Mouse (Mus musculus): ENCODE data around the gene Mme. TPM values are rescaled to one million over a fixed set of nuclear protein-coding genes. Genes with fewer than 3 reads are reported as not detected.

The Mme gene
- polyA plus RNA-seq, 1 experiment from 2014 or later: 6.5 TPM

DNA sequence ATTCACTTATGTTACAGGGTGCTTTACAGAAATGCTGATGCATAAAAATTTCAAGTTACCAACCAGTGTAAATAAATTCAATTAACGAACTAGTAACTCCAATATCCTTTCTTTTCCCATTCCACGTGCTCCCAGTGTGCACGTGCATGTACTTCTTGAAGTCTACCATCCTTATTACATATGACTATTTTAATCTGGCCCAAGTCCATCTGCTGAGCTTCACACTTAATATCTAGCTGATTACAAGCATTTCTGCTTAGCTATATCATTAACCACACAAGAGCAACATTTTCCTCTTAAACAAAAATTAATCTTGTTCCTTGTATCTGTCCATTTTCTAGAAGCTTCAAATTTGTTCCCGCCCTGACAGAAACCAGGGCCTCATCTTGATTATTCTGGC, 108.9 kb downstream of the Mme start:
- Histone ChIP-seq H3K4me1 (ENCODE audit: control insufficient read depth in 2 of 2, insufficient read depth in 2 of 2, low read length in 2 of 2) (no peaks in the 10 kb centered on the region), H3K27ac (replicated peaks in 1 of 2; ENCODE audit: control insufficient read depth in 1 of 2, insufficient read depth in 1 of 2, low read depth in 2 of 2, low read length in 2 of 2) (no peak overlapping the region), H3K27me3 (ENCODE audit: control insufficient read depth, insufficient read depth, low read length) (no peaks in the 10 kb centered on the region), H3K36me3 (ENCODE audit: control insufficient read depth, insufficient read depth, low read length) (peaks cover 2% of the 10 kb centered on the region; the same call in 1 of the 2 replicates), H3K9ac (ENCODE audit: low read length) (no peak overlapping the region), H3K4me3 (ENCODE audit: control insufficient read depth in 1 of 2, insufficient read depth in 1 of 2, low read depth in 1 of 2, low read length in 2 of 2) (no peak overlapping the region), H3K9me3 (ENCODE audit: control insufficient read depth, low read length) (no peaks in the 10 kb centered on the region), H3K4me2 (ENCODE audit: low read length) (no peak overlapping the region)
- ATAC-seq (ENCODE audit: insufficient number of reproducible peaks, insufficient read depth, low FRiP score, low read depth): no peak
- 83% methylated on average over 4 of the region's 4 CpGs for WGBS

- WGBS: 60% methylated on average over 3 of the region's 3 CpGs
- ATAC-seq (ENCODE audit: insufficient number of reproducible peaks, insufficient read depth, low FRiP score, low read depth): no peak
Observed at GRCm38 (mm10) chr3:63350704-63351103, 109.4 kb downstream of the Mme start.

DNA sequence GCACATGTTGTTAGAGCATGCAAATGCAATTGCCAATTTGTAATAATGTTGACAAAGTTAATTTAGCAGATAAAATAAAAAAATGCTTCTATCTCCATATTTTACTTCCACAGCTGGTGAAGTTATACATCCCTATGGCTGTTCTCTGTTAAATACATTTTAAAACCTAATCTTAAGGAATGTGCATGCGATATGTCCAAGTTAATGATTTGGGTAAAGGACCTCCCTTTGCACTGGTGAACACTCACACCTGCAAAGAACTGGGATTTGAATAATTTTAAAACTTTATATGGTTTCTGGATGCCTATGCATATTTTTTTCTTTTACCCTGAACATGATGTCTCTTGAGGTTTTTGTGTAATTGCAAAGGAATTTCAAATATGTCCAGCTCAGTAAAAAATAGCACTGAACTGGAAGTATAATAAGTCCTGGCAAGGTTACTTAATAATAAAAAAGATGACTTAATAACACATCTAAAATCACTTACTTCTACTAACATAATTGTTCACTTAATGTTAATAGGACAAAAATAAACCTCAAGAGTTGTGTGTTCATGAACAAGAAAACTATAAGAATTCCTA, 110.4 kb downstream of the Mme start:
- no peaks in the 10 kb centered on the region for H3K4me1 ChIP-seq (ENCODE audit: control insufficient read depth in 2 of 2, insufficient read depth in 2 of 2, low read length in 2 of 2)
- peaks cover 2% of the 10 kb centered on the region; the same call in 1 of the 2 replicates for H3K36me3 ChIP-seq (ENCODE audit: control insufficient read depth, insufficient read depth, low read length)
- no peak overlapping the region for H3K27ac ChIP-seq (replicated peaks in 1 of 2; ENCODE audit: control insufficient read depth in 1 of 2, insufficient read depth in 1 of 2, low read depth in 2 of 2, low read length in 2 of 2)
- 74% methylated on average over 1 of the region's 1 CpGs for WGBS
- ATAC-seq (ENCODE audit: insufficient number of reproducible peaks, insufficient read depth, low FRiP score, low read depth): no peak
- no peaks in the 10 kb centered on the region for H3K9me3 ChIP-seq (ENCODE audit: control insufficient read depth, low read length)
- no peak overlapping the region for H3K4me3 ChIP-seq (ENCODE audit: control insufficient read depth in 1 of 2, insufficient read depth in 1 of 2, low read depth in 1 of 2, low read length in 2 of 2)
- H3K27me3 ChIP-seq (ENCODE audit: control insufficient read depth, insufficient read depth, low read length): no peaks in the 10 kb centered on the region
- H3K9ac ChIP-seq (ENCODE audit: low read length): no peak overlapping the region
- H3K4me2 ChIP-seq (ENCODE audit: low read length): no peak overlapping the region

More at GRCm38 (mm10) chr3:63350704-63351103, 109.4 kb downstream of the Mme start:
- Histone ChIP-seq H3K4me3 (ENCODE audit: control insufficient read depth in 1 of 2, insufficient read depth in 1 of 2, low read depth in 1 of 2, low read length in 2 of 2) (no peak overlapping the region), H3K4me1 (ENCODE audit: control insufficient read depth in 2 of 2, insufficient read depth in 2 of 2, low read length in 2 of 2) (no peaks in the 10 kb centered on the region), H3K36me3 (ENCODE audit: control insufficient read depth, insufficient read depth, low read length) (peaks cover 2% of the 10 kb centered on the region; the same call in 1 of the 2 replicates), H3K9me3 (ENCODE audit: control insufficient read depth, low read length) (no peaks in the 10 kb centered on the region), H3K9ac (ENCODE audit: low read length) (no peak overlapping the region), H3K27ac (replicated peaks in 1 of 2; ENCODE audit: control insufficient read depth in 1 of 2, insufficient read depth in 1 of 2, low read depth in 2 of 2, low read length in 2 of 2) (no peak overlapping the region), H3K27me3 (ENCODE audit: control insufficient read depth, insufficient read depth, low read length) (no peaks in the 10 kb centered on the region), H3K4me2 (ENCODE audit: low read length) (no peak overlapping the region)

GRCm38 (mm10) chr3:63359512-63359911, 118.2 kb downstream of the Mme start:
- no peak for ATAC-seq (ENCODE audit: insufficient number of reproducible peaks, insufficient read depth, low FRiP score, low read depth)
- H3K36me3 ChIP-seq (ENCODE audit: control insufficient read depth, insufficient read depth, low read length): no peaks in the 10 kb centered on the region
- H3K4me1 ChIP-seq (ENCODE audit: control insufficient read depth in 2 of 2, insufficient read depth in 2 of 2, low read length in 2 of 2): no peaks in the 10 kb centered on the region
- no peak overlapping the region for H3K9ac ChIP-seq (ENCODE audit: low read length)
- H3K4me2 ChIP-seq (ENCODE audit: low read length): no peak overlapping the region
- H3K27ac ChIP-seq (replicated peaks in 1 of 2; ENCODE audit: control insufficient read depth in 1 of 2, insufficient read depth in 1 of 2, low read depth in 2 of 2, low read length in 2 of 2): no peak overlapping the region
- H3K27me3 ChIP-seq (ENCODE audit: control insufficient read depth, insufficient read depth, low read length): no peaks in the 10 kb centered on the region
- no peaks in the 10 kb centered on the region for H3K9me3 ChIP-seq (ENCODE audit: control insufficient read depth, low read length)
- no peak overlapping the region for H3K4me3 ChIP-seq (ENCODE audit: control insufficient read depth in 1 of 2, insufficient read depth in 1 of 2, low read depth in 1 of 2, low read length in 2 of 2)
- WGBS: 81% methylated on average over 1 of the region's 1 CpGs

DNA sequence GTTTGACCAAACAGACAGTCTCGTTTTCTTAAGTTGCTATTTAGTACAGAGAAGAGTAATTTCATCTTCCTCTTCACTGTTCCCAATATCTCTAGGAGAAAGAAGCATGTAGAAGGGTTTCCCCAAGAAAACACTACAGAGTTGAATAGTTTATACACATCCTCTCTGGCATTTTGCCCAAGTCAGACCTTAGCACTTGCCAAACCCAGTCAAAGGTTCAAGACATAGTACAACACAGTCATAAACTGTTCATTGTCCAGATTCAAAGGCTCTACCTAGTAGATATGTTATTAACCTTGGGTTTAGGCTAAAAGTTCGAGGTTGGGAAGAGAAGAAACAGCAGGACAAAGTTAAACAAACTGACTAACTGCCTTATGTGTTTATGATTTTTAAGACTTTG, 143.7 kb downstream of the Mme start:
- Histone ChIP-seq H3K27ac (replicated peaks in 1 of 2; ENCODE audit: control insufficient read depth in 1 of 2, insufficient read depth in 1 of 2, low read depth in 2 of 2, low read length in 2 of 2) (no peak overlapping the region), H3K27me3 (ENCODE audit: control insufficient read depth, insufficient read depth, low read length) (no peaks in the 10 kb centered on the region), H3K9me3 (ENCODE audit: control insufficient read depth, low read length) (no peaks in the 10 kb centered on the region), H3K4me2 (ENCODE audit: low read length) (no peak overlapping the region), H3K36me3 (ENCODE audit: control insufficient read depth, insufficient read depth, low read length) (no peaks in the 10 kb centered on the region), H3K4me3 (ENCODE audit: control insufficient read depth in 1 of 2, insufficient read depth in 1 of 2, low read depth in 1 of 2, low read length in 2 of 2) (no peak overlapping the region), H3K4me1 (ENCODE audit: control insufficient read depth in 2 of 2, insufficient read depth in 2 of 2, low read length in 2 of 2) (no peaks in the 10 kb centered on the region), H3K9ac (ENCODE audit: low read length) (no peak overlapping the region)
- WGBS: 54% methylated on average over 2 of the region's 2 CpGs
- ATAC-seq (ENCODE audit: insufficient number of reproducible peaks, insufficient read depth, low FRiP score, low read depth): no peak

- 74% methylated on average over 2 of the region's 2 CpGs for WGBS
- H3K9ac ChIP-seq (ENCODE audit: low read length): no peak overlapping the region
- no peak for ATAC-seq (ENCODE audit: insufficient number of reproducible peaks, insufficient read depth, low FRiP score, low read depth)
- no peaks in the 10 kb centered on the region for H3K4me1 ChIP-seq (ENCODE audit: control insufficient read depth in 2 of 2, insufficient read depth in 2 of 2, low read length in 2 of 2)
- H3K36me3 ChIP-seq (ENCODE audit: control insufficient read depth, insufficient read depth, low read length): no peaks in the 10 kb centered on the region
- H3K27ac ChIP-seq (replicated peaks in 1 of 2; ENCODE audit: control insufficient read depth in 1 of 2, insufficient read depth in 1 of 2, low read depth in 2 of 2, low read length in 2 of 2): no peak overlapping the region
- H3K9me3 ChIP-seq (ENCODE audit: control insufficient read depth, low read length): no peaks in the 10 kb centered on the region
- H3K4me2 ChIP-seq (ENCODE audit: low read length): no peak overlapping the region
- no peak overlapping the region for H3K4me3 ChIP-seq (ENCODE audit: control insufficient read depth in 1 of 2, insufficient read depth in 1 of 2, low read depth in 1 of 2, low read length in 2 of 2)
- no peaks in the 10 kb centered on the region for H3K27me3 ChIP-seq (ENCODE audit: control insufficient read depth, insufficient read depth, low read length)
Observed at GRCm38 (mm10) chr3:63390774-63391173, 149.4 kb downstream of the Mme start.

GRCm38 (mm10) chr3:63391348-63391747, 150.0 kb downstream of the Mme start:
- Histone ChIP-seq H3K4me1 (ENCODE audit: control insufficient read depth in 2 of 2, insufficient read depth in 2 of 2, low read length in 2 of 2) (no peaks in the 10 kb centered on the region), H3K36me3 (ENCODE audit: control insufficient read depth, insufficient read depth, low read length) (no peaks in the 10 kb centered on the region), H3K4me3 (ENCODE audit: control insufficient read depth in 1 of 2, insufficient read depth in 1 of 2, low read depth in 1 of 2, low read length in 2 of 2) (no peak overlapping the region), H3K4me2 (ENCODE audit: low read length) (no peak overlapping the region), H3K27me3 (ENCODE audit: control insufficient read depth, insufficient read depth, low read length) (no peaks in the 10 kb centered on the region), H3K9me3 (ENCODE audit: control insufficient read depth, low read length) (no peaks in the 10 kb centered on the region), H3K27ac (replicated peaks in 1 of 2; ENCODE audit: control insufficient read depth in 1 of 2, insufficient read depth in 1 of 2, low read depth in 2 of 2, low read length in 2 of 2) (no peak overlapping the region), H3K9ac (ENCODE audit: low read length) (no peak overlapping the region)
- no peak for ATAC-seq (ENCODE audit: insufficient number of reproducible peaks, insufficient read depth, low FRiP score, low read depth)
- WGBS: 67% methylated on average over 2 of the region's 2 CpGs

- WGBS: 74% methylated on average over 4 of the region's 4 CpGs
- Histone ChIP-seq H3K9ac (ENCODE audit: low read length) (no peak overlapping the region), H3K9me3 (ENCODE audit: control insufficient read depth, low read length) (no peaks in the 10 kb centered on the region), H3K27ac (replicated peaks in 1 of 2; ENCODE audit: control insufficient read depth in 1 of 2, insufficient read depth in 1 of 2, low read depth in 2 of 2, low read length in 2 of 2) (no peak overlapping the region), H3K4me2 (ENCODE audit: low read length) (no peak overlapping the region), H3K4me3 (ENCODE audit: control insufficient read depth in 1 of 2, insufficient read depth in 1 of 2, low read depth in 1 of 2, low read length in 2 of 2) (no peak overlapping the region), H3K27me3 (ENCODE audit: control insufficient read depth, insufficient read depth, low read length) (no peaks in the 10 kb centered on the region), H3K36me3 (ENCODE audit: control insufficient read depth, insufficient read depth, low read length) (no peaks in the 10 kb centered on the region), H3K4me1 (ENCODE audit: control insufficient read depth in 2 of 2, insufficient read depth in 2 of 2, low read length in 2 of 2) (no peaks in the 10 kb centered on the region)
- ATAC-seq (ENCODE audit: insufficient number of reproducible peaks, insufficient read depth, low FRiP score, low read depth): no peak
Observed at GRCm38 (mm10) chr3:63394424-63394941, 153.1 kb downstream of the Mme start.

Measured in heart, embryonic 14.5 days (tissue).